Mouse (Mus musculus) hindbrain, embryonic 12.5 days (tissue): ENCODE results near the gene Odf3l2. TPM values are rescaled to one million over a fixed set of nuclear protein-coding genes. Genes with fewer than 3 reads are reported as not detected.

Source experiments
- ATAC-seq: fragments of 200-750 bp; cut with Nextera tagmentation; 2 replicates; pipeline ENCODE4 v1.8.0; 2017; ENCODE audit warnings: moderate TSS enrichment; ENCODE audit not compliant: low FRiP score
- H3K27ac ChIP-seq: fragments of 300-500 bp; sonication (generic); 2 replicates; pipeline ENCODE4 v1.5.1; 2016; ENCODE audit warnings: mild to moderate bottlenecking
- H3K27me3 ChIP-seq: fragments of 300-500 bp; sonication (generic); 2 replicates; pipeline ENCODE4 v1.6.1; 2016; ENCODE audit warnings: mild to moderate bottlenecking
- H3K36me3 ChIP-seq: fragments of 300-500 bp; sonication (generic); 2 replicates; pipeline ENCODE4 v1.6.1; 2016; ENCODE audit warnings: mild to moderate bottlenecking
- H3K4me1 ChIP-seq: fragments of 300-500 bp; sonication (generic); 2 replicates; pipeline ENCODE4 v1.6.1; 2016
- H3K4me2 ChIP-seq: fragments of 300-500 bp; sonication (generic); replicated peaks from 2 replicates; pipeline ENCODE4 v1.6.1; 2016; ENCODE audit warnings: mild to moderate bottlenecking
- H3K4me3 ChIP-seq: fragments of 300-500 bp; sonication (generic); 2 replicates; pipeline ENCODE4 v1.5.1; 2016; ENCODE audit warnings: mild to moderate bottlenecking
- H3K9ac ChIP-seq: fragments of 300-500 bp; sonication (generic); 2 replicates; pipeline ENCODE4 v1.6.1; 2016; ENCODE audit warnings: mild to moderate bottlenecking, moderate library complexity
- H3K9me3 ChIP-seq: fragments of 300-500 bp; sonication (generic); replicated peaks from 2 replicates; pipeline ENCODE4 v1.6.1; 2016; ENCODE audit warnings: mild to moderate bottlenecking
- WGBS: fragments of 180-500 bp; shearing (Covaris S2); methylation state at CpG from one replicate; pipeline ENCODE4 v1.1.7; 2016; 5-methylcytosine and 5-hydroxymethylcytosine counted together
- polyA plus RNA-seq: library from polyadenylated mRNA; unstranded; fragments of >200 nt; fragmentation: Nextera tagmentation; extraction: Ambion mirVana; gene quantifications from 2 replicates; pipeline ENCODE4 v1.2.1, GENCODE M21; 2016

Gene Odf3l2
- polyA plus RNA-seq, 1 experiment from 2014 or later = not detected

DNA sequence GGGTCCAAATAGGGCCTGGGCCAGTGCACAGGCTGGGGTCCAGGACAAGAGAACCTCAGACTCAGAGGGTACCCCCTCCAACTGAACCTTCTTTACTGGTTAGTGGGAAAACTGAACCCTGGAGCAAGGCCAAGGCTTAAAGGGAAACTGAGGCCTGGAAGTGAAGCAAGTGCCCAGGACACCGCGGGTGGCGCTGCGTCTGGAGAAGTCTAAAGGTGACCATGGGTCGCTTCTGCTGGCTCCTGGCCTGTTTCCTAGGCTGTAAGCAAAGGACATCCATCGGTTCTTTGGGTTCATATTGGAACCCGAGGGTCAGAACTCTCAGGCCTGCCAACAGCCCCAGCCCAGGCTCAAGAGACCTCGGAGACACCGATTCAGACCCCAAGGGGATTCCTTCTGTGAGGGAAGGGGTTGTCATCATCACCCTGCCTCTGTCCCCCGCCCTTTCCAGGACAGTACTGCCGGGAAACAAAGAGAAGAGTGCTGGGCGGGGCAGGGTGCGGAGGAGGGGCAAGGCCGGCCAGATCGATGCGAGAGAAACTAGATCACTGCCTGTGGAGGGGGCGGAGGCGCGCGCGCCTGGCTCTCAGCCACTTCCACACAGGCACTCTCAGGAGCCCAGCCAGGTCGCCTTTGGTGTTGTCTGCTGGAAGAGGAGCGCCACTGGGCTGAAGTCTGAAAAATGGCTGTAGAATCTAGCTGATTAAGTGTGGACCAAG lies 6.9 kb downstream of the Odf3l2 start:
- Histone ChIP-seq H3K27me3 (peaks cover 25% of the 10 kb centered on the region), H3K9ac (peak overlapping the region; percentile 80; the same call in 1 of the 2 replicates), H3K27ac (peak overlapping the region; percentile 92), H3K4me1 (peaks cover 21% of the 10 kb centered on the region), H3K4me3 (peak overlapping the region; percentile 77), H3K4me2 (peak overlapping the region; percentile 86), H3K36me3 (no peaks in the 10 kb centered on the region), H3K9me3 (no peaks in the 10 kb centered on the region)
- 5% methylated on average over 23 of the region's 23 CpGs for WGBS
- ATAC-seq = peak; percentile 21; the same call in 1 of the 2 replicates

GRCm38 (mm10) chr10:79637128-79638110 lies 8.1 kb downstream of the Odf3l2 start, which contains the start of gene Shc2:
Gene Shc2, minus strand, starts transcription at chr10:79637918.
- peak; percentile 87 for ATAC-seq

DNA sequence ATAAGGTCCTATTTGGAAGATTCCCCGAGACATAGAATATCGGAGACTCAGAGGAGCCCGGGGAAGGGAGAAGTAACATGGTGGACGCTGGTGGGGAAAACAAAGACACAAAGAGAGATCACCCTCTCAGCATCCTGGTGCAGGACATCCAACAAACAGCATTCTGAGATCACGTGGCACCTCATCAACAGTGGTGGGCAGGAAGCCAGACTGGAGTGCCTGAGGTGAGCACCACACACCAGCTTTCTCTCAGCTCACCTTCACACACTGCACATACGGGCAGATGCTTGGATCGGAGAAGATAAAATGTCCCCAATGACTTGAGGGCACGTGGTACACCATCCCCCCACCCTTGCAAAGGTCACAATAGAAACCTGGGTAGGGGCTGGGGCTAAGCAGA lies 9.3 kb downstream of the Odf3l2 start:
- WGBS = 79% methylated on average over 8 of the region's 8 CpGs
- H3K9ac ChIP-seq = no peak overlapping the region
- peak overlapping the region; percentile 86 for H3K4me2 ChIP-seq
- peaks cover 25% of the 10 kb centered on the region for H3K27me3 ChIP-seq
- no peaks in the 10 kb centered on the region for H3K36me3 ChIP-seq
- no peaks in the 10 kb centered on the region for H3K9me3 ChIP-seq
- peak; percentile 23; the same call in 1 of the 2 replicates for ATAC-seq
- H3K27ac ChIP-seq = peak overlapping the region; percentile 92
- peaks cover 21% of the 10 kb centered on the region for H3K4me1 ChIP-seq
- peak overlapping the region; percentile 77 for H3K4me3 ChIP-seq

More at GRCm38 (mm10) chr10:79637128-79638110, 8.1 kb downstream of the Odf3l2 start, which contains the start of gene Shc2:
- Histone ChIP-seq H3K4me3 (peak within 1 kb of the TSS; percentile 77), H3K36me3 (no peaks in the 10 kb centered on the region), H3K27me3 (peaks cover 25% of the 10 kb centered on the region), H3K9me3 (no peaks in the 10 kb centered on the region), H3K9ac (peak within 1 kb of the TSS; percentile 80), H3K4me1 (peaks cover 21% of the 10 kb centered on the region), H3K4me2 (peak within 1 kb of the TSS; percentile 86), H3K27ac (peak within 1 kb of the TSS; percentile 92)
- under 1% methylated on average over 114 of the region's 116 CpGs for WGBS

- H3K4me3 ChIP-seq = no peak overlapping the region
Observed at GRCm38 (mm10) chr10:79633006-79633777, 12.3 kb downstream of the Odf3l2 start.

DNA sequence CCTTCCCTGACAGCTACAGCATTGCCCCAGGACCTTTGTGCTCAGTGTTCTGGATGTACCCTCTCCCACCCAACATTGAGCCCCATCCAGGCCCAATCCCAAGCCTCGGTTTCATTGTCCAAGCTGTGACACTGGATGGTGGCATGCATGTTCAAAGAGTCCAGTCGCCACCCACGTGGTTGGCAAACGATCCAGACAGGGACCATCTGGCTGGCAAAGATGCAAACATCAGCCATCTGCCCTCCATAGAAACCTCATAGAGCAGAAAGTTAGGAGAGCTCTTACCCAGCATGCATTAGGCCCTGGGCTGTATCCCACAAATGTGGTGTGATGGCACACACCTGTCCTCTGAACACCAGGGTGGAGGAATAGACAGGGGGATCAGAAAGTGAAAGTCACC lies 14.1 kb downstream of the Odf3l2 start:
- Histone ChIP-seq H3K27ac (no peak overlapping the region), H3K4me3 (no peak overlapping the region), H3K27me3 (no peaks in the 10 kb centered on the region), H3K9me3 (peaks cover 5% of the 10 kb centered on the region; the same call in 1 of the 2 replicates), H3K4me1 (0 out of 2 replicates have a peak, but pooled peaks cover 1% of the 10 kb centered on the region), H3K4me2 (no peak overlapping the region), H3K36me3 (peaks cover 6% of the 10 kb centered on the region; the same call in 1 of the 2 replicates), H3K9ac (no peak overlapping the region)
- WGBS = 80% methylated on average over 4 of the region's 4 CpGs
- ATAC-seq = no peak

More at GRCm38 (mm10) chr10:79633006-79633777, 12.3 kb downstream of the Odf3l2 start:
- H3K4me2 ChIP-seq = no peak overlapping the region
- no peak overlapping the region for H3K27ac ChIP-seq
- H3K4me1 ChIP-seq = peaks cover 10% of the 10 kb centered on the region
- H3K9ac ChIP-seq = peak overlapping the region; percentile 14; the same call in 1 of the 2 replicates
- no peak for ATAC-seq
- WGBS = 87% methylated on average over 17 of the region's 17 CpGs
- H3K9me3 ChIP-seq = peaks cover 5% of the 10 kb centered on the region; the same call in 1 of the 2 replicates
- H3K27me3 ChIP-seq = peaks cover 5% of the 10 kb centered on the region
- H3K36me3 ChIP-seq = no peaks in the 10 kb centered on the region

DNA sequence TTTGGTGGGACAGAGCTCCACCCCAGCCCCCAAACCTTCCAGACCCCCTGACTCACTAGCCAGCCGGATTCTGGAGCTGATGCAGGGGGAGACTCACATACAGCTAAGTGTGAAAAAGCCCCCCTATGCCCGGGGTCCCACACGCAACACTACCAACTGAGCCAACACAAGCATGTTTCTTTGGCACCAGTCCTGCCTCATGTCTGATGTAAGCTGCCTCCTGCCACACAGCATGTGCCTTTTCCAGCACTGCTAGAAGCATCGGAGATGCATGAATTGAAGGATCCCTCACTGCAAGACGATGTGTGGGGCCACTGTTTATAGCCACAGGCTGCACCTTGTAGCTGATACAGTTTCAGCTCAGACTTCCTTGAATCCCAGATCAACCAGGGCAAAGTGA lies 17.2 kb downstream of the Odf3l2 start:
- 80% methylated on average over 5 of the region's 5 CpGs for WGBS
- Histone ChIP-seq H3K27ac (no peak overlapping the region), H3K4me3 (no peak overlapping the region), H3K36me3 (peaks cover 9% of the 10 kb centered on the region), H3K27me3 (no peaks in the 10 kb centered on the region), H3K4me2 (no peak overlapping the region), H3K9ac (no peak overlapping the region), H3K9me3 (peaks cover 5% of the 10 kb centered on the region; the same call in 1 of the 2 replicates), H3K4me1 (no peaks in the 10 kb centered on the region)
- no peak for ATAC-seq

DNA sequence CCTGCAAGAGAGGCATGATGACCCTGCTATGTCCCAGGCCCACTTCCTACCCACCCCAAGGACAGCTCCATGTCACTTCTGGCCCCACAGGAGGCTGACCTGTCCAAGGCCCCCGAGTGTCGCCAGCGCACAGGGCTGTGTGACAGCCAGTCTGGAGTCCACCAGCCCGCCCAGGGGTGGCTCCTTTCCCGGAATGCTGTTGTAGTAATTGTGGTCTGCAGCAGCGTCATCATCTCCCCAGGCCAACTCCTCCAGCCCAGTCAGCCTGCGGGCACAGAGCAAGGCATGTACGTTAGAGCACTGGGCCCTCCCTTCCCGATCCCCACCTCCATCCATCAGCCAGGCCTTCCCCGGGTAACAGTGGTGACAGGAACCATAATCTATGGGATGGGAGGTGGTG lies 19.4 kb downstream of the Odf3l2 start:
- 87% methylated on average over 10 of the region's 10 CpGs for WGBS

GRCm38 (mm10) chr10:79625398-79625797 lies 20.1 kb downstream of the Odf3l2 start:
- Histone ChIP-seq H3K4me1 (no peaks in the 10 kb centered on the region), H3K9ac (no peak overlapping the region), H3K27ac (no peak overlapping the region), H3K27me3 (no peaks in the 10 kb centered on the region), H3K36me3 (peaks cover 14% of the 10 kb centered on the region), H3K9me3 (peaks cover 2% of the 10 kb centered on the region; the same call in 1 of the 2 replicates), H3K4me3 (no peak overlapping the region), H3K4me2 (no peak overlapping the region)
- ATAC-seq = no peak
- WGBS = 80% methylated on average over 9 of the region's 9 CpGs

More for the DNA sequence above, 19.4 kb downstream of the Odf3l2 start:
- ATAC-seq = 0 out of 2 replicates have a peak, but pooled peaks have one; percentile 18
- Histone ChIP-seq H3K4me3 (no peak overlapping the region), H3K27me3 (no peaks in the 10 kb centered on the region), H3K9me3 (peaks cover 5% of the 10 kb centered on the region; the same call in 1 of the 2 replicates), H3K4me1 (no peaks in the 10 kb centered on the region), H3K27ac (no peak overlapping the region), H3K9ac (0 out of 2 replicates have a peak overlapping the region, but pooled peaks have one; percentile 18), H3K36me3 (peaks cover 14% of the 10 kb centered on the region), H3K4me2 (no peak overlapping the region)

DNA sequence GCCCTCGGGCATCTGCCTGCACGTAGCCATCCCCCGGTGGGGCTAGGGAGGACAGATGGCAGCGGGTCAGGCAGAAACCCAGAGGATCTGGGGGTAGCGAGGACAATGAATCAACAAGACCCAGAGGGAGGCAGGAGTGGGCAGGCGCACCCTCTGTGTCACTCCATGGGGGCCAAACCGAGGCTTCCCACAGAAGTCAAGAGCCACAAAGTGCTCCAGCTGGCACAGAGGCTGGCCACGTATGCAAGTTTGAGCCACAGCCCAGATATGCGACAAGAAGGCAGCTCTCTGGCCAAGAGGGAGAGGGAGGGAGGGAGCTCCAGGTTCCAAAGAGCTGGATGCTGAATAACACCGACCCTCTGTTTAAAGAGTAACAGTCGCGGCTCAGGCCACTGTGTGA lies 21.6 kb downstream of the Odf3l2 start:
- no peak for ATAC-seq
- H3K4me2 ChIP-seq = no peak overlapping the region
- H3K4me1 ChIP-seq = 0 out of 2 replicates have a peak, but pooled peaks cover 2% of the 10 kb centered on the region
- H3K27me3 ChIP-seq = no peaks in the 10 kb centered on the region
- H3K27ac ChIP-seq = no peak overlapping the region
- no peak overlapping the region for H3K9ac ChIP-seq
- 56% methylated on average over 12 of the region's 12 CpGs for WGBS
- no peak overlapping the region for H3K4me3 ChIP-seq
- H3K9me3 ChIP-seq = no peaks in the 10 kb centered on the region
- peaks cover 20% of the 10 kb centered on the region for H3K36me3 ChIP-seq

DNA sequence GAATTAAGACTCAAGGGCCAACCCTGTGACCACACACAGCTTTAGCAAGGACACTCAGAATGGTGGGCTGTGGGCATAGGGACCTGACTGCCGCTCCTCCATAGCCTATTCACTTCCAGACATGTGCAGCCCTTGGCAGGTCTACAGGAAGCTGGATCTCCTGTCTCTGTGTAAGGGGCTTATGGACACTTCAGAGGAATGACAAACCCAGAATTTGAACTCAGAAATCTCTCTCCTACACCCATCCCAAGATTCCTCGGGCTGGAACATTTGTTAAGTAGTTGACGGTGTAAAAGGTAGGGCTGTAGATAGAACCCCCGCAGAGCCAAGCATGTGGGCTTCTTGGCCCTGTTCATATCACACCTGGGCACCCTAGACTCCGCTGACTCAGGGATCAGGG lies 29.2 kb downstream of the Odf3l2 start:
- no peak overlapping the region for H3K27ac ChIP-seq
- no peak overlapping the region for H3K9ac ChIP-seq
- peaks cover 9% of the 10 kb centered on the region; the same call in 1 of the 2 replicates for H3K36me3 ChIP-seq
- H3K9me3 ChIP-seq = no peaks in the 10 kb centered on the region
- H3K4me1 ChIP-seq = peaks cover 29% of the 10 kb centered on the region
- peaks cover 28% of the 10 kb centered on the region for H3K27me3 ChIP-seq
- H3K4me2 ChIP-seq = no peak overlapping the region
- no peak for ATAC-seq
- WGBS = 90% methylated on average over 5 of the region's 5 CpGs
- no peak overlapping the region for H3K4me3 ChIP-seq

- WGBS = 9% methylated on average over 8 of the region's 8 CpGs
- Histone ChIP-seq H3K9ac (no peak overlapping the region), H3K36me3 (peaks cover 9% of the 10 kb centered on the region; the same call in 1 of the 2 replicates), H3K27me3 (peaks cover 33% of the 10 kb centered on the region), H3K27ac (no peak overlapping the region), H3K9me3 (no peaks in the 10 kb centered on the region), H3K4me3 (no peak overlapping the region), H3K4me1 (peaks cover 29% of the 10 kb centered on the region), H3K4me2 (no peak overlapping the region)
- ATAC-seq = no peak
Observed at GRCm38 (mm10) chr10:79615860-79616259, 29.7 kb downstream of the Odf3l2 start.
